Mouse (Mus musculus): ENCODE measurements around the gene Nxf1. TPM values are rescaled to one million over a fixed set of nuclear protein-coding genes. Genes with fewer than 3 reads are reported as not detected.

Gene Nxf1
- total RNA-seq (2023): 533 TPM

GRCm38 (mm10) chr19:8756635-8757387, at the start of gene Nxf1:
Nxf1 (plus strand) TSS chr19:8757073.

GRCm38 (mm10) chr19:8722907-8723573, 33.8 kb upstream of the Nxf1 start, which contains the start of gene Slc3a2:
Slc3a2 (minus strand) TSS chr19:8723369.

GRCm38 (mm10) chr19:8735389-8736159, 21.3 kb upstream of the Nxf1 start, which contains the start of gene Wdr74:
Wdr74 (plus strand) TSS chr19:8735827.

GRCm38 (mm10) chr19:8740603-8741002, 16.3 kb upstream of the Nxf1 start, which contains the start of gene 1700092M07Rik:
1700092M07Rik (plus strand) TSS chr19:8740718.

GRCm38 (mm10) chr19:8741243-8741869, 15.5 kb upstream of the Nxf1 start, which contains the start of gene Stx5a:
Stx5a (plus strand) TSS chr19:8741413.

GRCm38 (mm10) chr19:8770567-8771270, 13.8 kb downstream of the Nxf1 start, which contains the start of gene Tmem223:
Tmem223 (plus strand) TSS chr19:8770996.

GRCm38 (mm10) chr19:8774086-8774835, 17.4 kb downstream of the Nxf1 start, which contains the start of gene Tmem179b:
Tmem179b (minus strand) TSS chr19:8774467.

GRCm38 (mm10) chr19:8786008-8786781, 29.3 kb downstream of the Nxf1 start, which contains the start of gene Taf6l:
Taf6l (minus strand) TSS chr19:8786417.

GRCm38 (mm10) chr19:8798264-8798946, 41.5 kb downstream of the Nxf1 start, which contains the start of gene Polr2g:
Polr2g (minus strand) TSS chr19:8798577.

GRCm38 (mm10) chr19:8802130-8802821, 45.4 kb downstream of the Nxf1 start, which contains the start of gene Zbtb3:
Zbtb3 (plus strand) TSS chr19:8802555.

GRCm38 (mm10) chr19:8818801-8819595, 62.1 kb downstream of the Nxf1 start, which contains the start of gene Ttc9c:
Ttc9c (minus strand) TSS chr19:8819333.

GRCm38 (mm10) chr19:8819596-8820423, 62.9 kb downstream of the Nxf1 start, which contains the start of gene Hnrnpul2:
Hnrnpul2 (plus strand) TSS chr19:8820010.

